Mouse (Mus musculus): ENCODE measurements at regions not wholly inside any gene's neighbourhood (a gene's known extent, or its start where the extent isn't known, plus 50 kb on each side); places are given as distances from the start of the nearest gene placed in this dataset.

DNA sequence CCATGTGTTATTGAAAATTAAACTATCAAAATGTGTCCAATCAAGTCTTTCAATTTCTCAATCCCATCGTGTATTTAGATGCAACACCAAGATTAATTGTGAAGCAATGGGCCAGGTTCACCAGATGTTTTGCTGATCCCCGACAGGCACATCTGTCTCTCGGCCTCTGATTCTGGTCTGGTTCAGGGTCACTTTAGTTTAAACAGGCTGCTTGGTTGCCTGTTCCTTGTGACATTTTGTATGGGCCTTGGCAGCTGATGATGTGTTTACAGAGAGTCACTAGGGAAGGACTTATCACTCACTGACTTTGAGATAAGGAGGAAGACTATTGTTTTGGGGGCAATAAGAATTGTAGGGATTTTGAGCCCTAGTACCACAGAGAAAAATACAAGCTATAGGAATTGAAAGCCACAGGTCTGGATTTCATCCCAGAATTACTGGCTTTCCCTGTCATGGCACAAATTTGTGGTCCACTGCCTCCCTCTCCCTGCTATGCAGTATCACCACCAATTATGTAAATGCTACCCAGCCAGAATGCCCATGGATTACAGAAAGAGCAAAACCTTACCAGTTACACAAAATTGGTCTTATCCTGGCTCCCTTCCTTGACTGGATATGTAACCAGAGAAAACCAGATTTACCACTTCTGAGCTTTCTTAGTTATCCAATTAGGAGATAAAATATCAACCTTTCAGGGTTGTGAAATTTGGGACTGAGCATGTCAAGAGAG is 272.5 kb upstream of the Plxna2 start:
- TF ChIP-seq POLR2A (IDR thresholded peaks at IDR 0.05; ENCODE audit: extremely low read depth, insufficient read depth, low read length) (no peak), CTCF (IDR thresholded peaks at IDR 0.05; ENCODE audit: extremely low read depth, insufficient read depth, low read length) (no peak)

All from cortical plate, adult 2 months (tissue).